Mouse (Mus musculus): ENCODE results near the gene Cc2d2b.

DNA sequence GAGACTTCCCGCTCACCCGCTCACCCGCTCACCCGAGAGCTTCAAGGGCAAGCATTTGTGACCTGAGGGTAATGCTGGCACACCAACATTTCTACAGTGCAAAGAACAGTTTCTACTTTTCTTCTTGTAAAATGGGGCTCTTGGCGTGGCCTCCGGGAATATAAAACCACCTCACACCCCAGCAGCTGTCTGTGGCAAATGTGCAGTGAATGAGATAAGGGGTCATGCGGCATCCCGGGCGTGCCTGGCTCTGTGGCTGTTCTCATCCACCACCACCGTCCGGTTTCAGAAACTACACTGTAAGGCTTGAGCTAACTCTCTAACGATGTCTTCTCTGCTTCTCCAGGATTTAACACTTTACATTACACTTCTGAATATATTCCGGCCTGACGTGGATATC is 64.8 kb downstream of the Cc2d2b start:
- no peak for TF ChIP-seq CTCF (IDR thresholded peaks at IDR 0.05; ENCODE audit: control insufficient read depth, insufficient read depth, insufficient read length)
- TF ChIP-seq MAX (IDR thresholded peaks at IDR 0.05), result no peak
- TF ChIP-seq MYOG (IDR thresholded peaks at IDR 0.05; ENCODE audit: control insufficient read depth, extremely low read depth, insufficient read length), result no peak
- no peak for TF ChIP-seq CEBPB (IDR thresholded peaks at IDR 0.05; ENCODE audit: low read depth)
- no peak for TF ChIP-seq MYOD1 (IDR thresholded peaks at IDR 0.05; ENCODE audit: control insufficient read depth, insufficient read length, low read depth)
